Mouse (Mus musculus): Measurements from ENCODE around the gene Kif15. TPM values are rescaled to one million over a fixed set of nuclear protein-coding genes. Genes with fewer than 3 reads are reported as not detected.

Kif15 gene
- polyA plus RNA-seq (2017; shearing (Covaris generic)): 1 to 10 TPM; 5.7 to 8.5 TPM

GRCm38 (mm10) chr9:122950643-122951475 lies at the start of gene Kif15, which contains the start of gene 1110059G10Rik:
Kif15 (plus strand) TSS chr9:122951046.
1110059G10Rik (minus strand) TSS chr9:122951000.
- ATAC-seq: peak; percentile 96

- no peak for ATAC-seq
Measured at GRCm38 (mm10) chr9:122901047-122901446, 49.8 kb upstream of the Kif15 start.

- ATAC-seq: no peak
Measured at GRCm38 (mm10) chr9:122902717-122903535, 47.9 kb upstream of the Kif15 start.

GRCm38 (mm10) chr9:122922436-122922835 lies 28.4 kb upstream of the Kif15 start:
- no peak for ATAC-seq

- no peak for ATAC-seq
Measured at GRCm38 (mm10) chr9:122922936-122923381, 27.9 kb upstream of the Kif15 start, which contains the start of gene Zfp105. Zfp105 (plus strand) TSS chr9:122923072.

GRCm38 (mm10) chr9:122928915-122929314 lies 21.9 kb upstream of the Kif15 start:
- no peak for ATAC-seq

GRCm38 (mm10) chr9:122998406-122999192 lies 47.8 kb downstream of the Kif15 start:
- peak; percentile 70 for ATAC-seq

- peak; percentile 73 for ATAC-seq
Measured at GRCm38 (mm10) chr9:122999193-122999586, 48.3 kb downstream of the Kif15 start.

GRCm38 (mm10) chr9:123004718-123005117 lies 53.9 kb downstream of the Kif15 start:
- no peak for ATAC-seq

GRCm38 (mm10) chr9:123006071-123006470 lies 55.2 kb downstream of the Kif15 start:
- peak; percentile 41 for ATAC-seq

GRCm38 (mm10) chr9:123020995-123021631 lies 70.3 kb downstream of the Kif15 start, which contains the start of gene Tmem42:
Tmem42 (plus strand) TSS chr9:123021326.
- peak; percentile 88 for ATAC-seq

GRCm38 (mm10) chr9:123021636-123022379 lies 71.0 kb downstream of the Kif15 start:
- no peak for ATAC-seq

GRCm38 (mm10) chr9:123024201-123024600 lies 73.4 kb downstream of the Kif15 start:
- ATAC-seq: no peak

- ATAC-seq: peak; percentile 81
Measured at GRCm38 (mm10) chr9:123031496-123032246, 80.8 kb downstream of the Kif15 start.

- ATAC-seq: no peak
Measured at GRCm38 (mm10) chr9:123034426-123034825, 83.6 kb downstream of the Kif15 start, which contains the start of gene Tgm4. Tgm4 (plus strand) TSS chr9:123034726.

GRCm38 (mm10) chr9:123047665-123048064 lies 96.8 kb downstream of the Kif15 start:
- no peak for ATAC-seq

GRCm38 (mm10) chr9:123058724-123059292 lies 108.0 kb downstream of the Kif15 start:
- ATAC-seq: peak; percentile 99

GRCm38 (mm10) chr9:123060172-123060571 lies 109.3 kb downstream of the Kif15 start:
- ATAC-seq: no peak
